10 mouse cellular contexts compared by ENCODE assay signal in genomic region chr4:55718438-55718837, GRCm38 (mm10).
DNase-seq lines count a peak whose midpoint lies in the region; ATAC-seq and TF ChIP-seq lines count a peak whose summit lies in the region.
"Had no signal": no experiment of that assay in that cellular context is flagged by ENCODE, and none has a peak within 500 bp of the region (broad histone marks: within the 10 kb centered on the region; RNA-seq: fewer than 3 reads in every experiment).

No protein-coding gene starts in this region.

- peak; percentile 37 to 62 for DNase-seq in heart, adult 9 months (ENCODE audit: low spot score in 2 of 2)
- no peak for DNase-seq in heart, adult 8-10 months (ENCODE audit: low spot score)
- DNase-seq in NIH3T3 (ENCODE audit: low read depth): peak; percentile 91
- peak; percentile 39 for DNase-seq in lung, postnatal 25 days (ENCODE audit: low spot score)
- DNase-seq in left cerebral cortex, adult 9 months (ENCODE audit: low spot score in 2 of 2): no peak
- DNase-seq: kidney, adult 11 months; liver, embryonic 13.5 days had no signal

- no peak for TF ChIP-seq CTCF in embryonic fibroblast, embryonic 13.5 days (IDR thresholded peaks at IDR 0.05; ENCODE audit: borderline replicate concordance, insufficient read depth, low read length)

- no peaks in the 10 kb centered on the region for H3K9me3 ChIP-seq in midbrain, embryonic 16.5 days (replicated peaks; ENCODE audit: control insufficient read depth, low read length, poor library complexity, severe bottlenecking)
- no peaks in the 10 kb centered on the region for H3K9me3 ChIP-seq in midbrain, embryonic 13.5 days
- H3K9me3 ChIP-seq: liver, embryonic 13.5 days had no signal

- no peak overlapping the region for H3K4me2 ChIP-seq in midbrain, embryonic 16.5 days (ENCODE audit: low read length)
- no peak overlapping the region for H3K4me2 ChIP-seq in midbrain, embryonic 13.5 days (replicated peaks)
- H3K4me2 ChIP-seq: liver, embryonic 13.5 days had no signal

- H3K27ac ChIP-seq in embryonic fibroblast, embryonic 13.5 days (ENCODE audit: insufficient read depth, low read length): peak overlapping the region; percentile 29
- H3K27ac ChIP-seq in midbrain, embryonic 16.5 days (ENCODE audit: low read length): no peak overlapping the region
- no peak overlapping the region for H3K27ac ChIP-seq in midbrain, embryonic 13.5 days
- H3K27ac ChIP-seq: liver, embryonic 13.5 days had no signal

- 85% methylated on average over 4 of the region's 4 CpGs for WGBS in midbrain, embryonic 16.5 days
- 82% methylated on average over 4 of the region's 4 CpGs for WGBS in midbrain, embryonic 13.5 days

- no peaks in the 10 kb centered on the region for H3K36me3 ChIP-seq in midbrain, embryonic 16.5 days (ENCODE audit: control insufficient read depth, insufficient read depth, low read length)
- no peaks in the 10 kb centered on the region for H3K36me3 ChIP-seq in midbrain, embryonic 13.5 days
- H3K36me3 ChIP-seq: liver, embryonic 13.5 days had no signal

- H3K4me3 ChIP-seq in embryonic fibroblast, embryonic 13.5 days (ENCODE audit: insufficient read depth, low read length): no peak overlapping the region
- no peak overlapping the region for H3K4me3 ChIP-seq in midbrain, embryonic 16.5 days (ENCODE audit: low read depth, low read length)
- H3K4me3 ChIP-seq in midbrain, embryonic 13.5 days (replicated peaks): no peak overlapping the region
- H3K4me3 ChIP-seq: liver, embryonic 13.5 days had no signal

- no peak for TF ChIP-seq POLR2A in embryonic fibroblast, embryonic 13.5 days (IDR thresholded peaks at IDR 0.05; ENCODE audit: low read depth, low read length)

- H3K9ac ChIP-seq in midbrain, embryonic 16.5 days (ENCODE audit: low read depth, low read length): no peak overlapping the region
- no peak overlapping the region for H3K9ac ChIP-seq in midbrain, embryonic 13.5 days (replicated peaks)
- H3K9ac ChIP-seq: liver, embryonic 13.5 days had no signal

- H3K4me1 ChIP-seq in embryonic fibroblast, embryonic 13.5 days (ENCODE audit: control insufficient read depth, insufficient read depth, low read length): peaks cover 11% of the 10 kb centered on the region
- peaks cover 2% of the 10 kb centered on the region; the same call in 1 of the 2 replicates for H3K4me1 ChIP-seq in midbrain, embryonic 16.5 days (ENCODE audit: control insufficient read depth, insufficient read depth, low read length)
- H3K4me1 ChIP-seq in midbrain, embryonic 13.5 days (replicated peaks): no peaks in the 10 kb centered on the region
- H3K4me1 ChIP-seq: liver, embryonic 13.5 days had no signal

- no peak for ATAC-seq in midbrain, embryonic 16.5 days
- no peak for ATAC-seq in midbrain, embryonic 13.5 days

- H3K27me3 ChIP-seq in midbrain, embryonic 16.5 days (ENCODE audit: control insufficient read depth, insufficient read depth, low read depth, low read length): no peaks in the 10 kb centered on the region
- H3K27me3 ChIP-seq in midbrain, embryonic 13.5 days: no peaks in the 10 kb centered on the region
- H3K27me3 ChIP-seq: liver, embryonic 13.5 days had no signal

Comparison
In these comparisons a context has a peak if more than half of its experiments do, and no peak if none do; other contexts are left out.
1. DNase-seq: peak in heart, adult 9 months (2 of 2), NIH3T3 (single experiment) and lung, postnatal 25 days (single experiment); none in heart, adult 8-10 months (single experiment) and left cerebral cortex, adult 9 months (0 of 2).